Mouse (Mus musculus): ENCODE results near the gene Cacna1b.

Gene Cacna1b

GRCm38 (mm10) chr2:24763115-24763557, at the start of gene Cacna1b:
TSS of gene Cacna1b (minus strand) at chr2:24763152.
- DNase-seq (ENCODE audit: low spot score), result no peak

GRCm38 (mm10) chr2:24809746-24810145, 46.8 kb upstream of the Cacna1b start:
- DNase-seq (ENCODE audit: low spot score), result no peak

GRCm38 (mm10) chr2:24807691-24808090, 44.7 kb upstream of the Cacna1b start:
- DNase-seq (ENCODE audit: low spot score), result no peak

- no peak for DNase-seq (ENCODE audit: low spot score)
These were observed 44.1 kb upstream of the Cacna1b start for GRCm38 (mm10) chr2:24807036-24807435.

- DNase-seq (ENCODE audit: low spot score), result no peak
These were observed 43.2 kb upstream of the Cacna1b start for GRCm38 (mm10) chr2:24806143-24806542.

- no peak for DNase-seq (ENCODE audit: low spot score)
These were observed 42.7 kb upstream of the Cacna1b start for GRCm38 (mm10) chr2:24805621-24806020.

- no peak for DNase-seq (ENCODE audit: low spot score)
These were observed 34.0 kb upstream of the Cacna1b start for GRCm38 (mm10) chr2:24796833-24797457.

- no peak for DNase-seq (ENCODE audit: low spot score)
These were observed 24.3 kb upstream of the Cacna1b start for GRCm38 (mm10) chr2:24787250-24787649.

- DNase-seq (ENCODE audit: low spot score), result no peak
These were observed 18.3 kb upstream of the Cacna1b start for GRCm38 (mm10) chr2:24781253-24781652.

- no peak for DNase-seq (ENCODE audit: low spot score)
These were observed 13.9 kb upstream of the Cacna1b start for GRCm38 (mm10) chr2:24776831-24777230.

GRCm38 (mm10) chr2:24775951-24776587, 13.1 kb upstream of the Cacna1b start:
- DNase-seq (ENCODE audit: low spot score), result no peak

- DNase-seq (ENCODE audit: low spot score), result no peak
These were observed 11.9 kb upstream of the Cacna1b start for GRCm38 (mm10) chr2:24774832-24775231.

GRCm38 (mm10) chr2:24770861-24771260, 7.9 kb upstream of the Cacna1b start:
- DNase-seq (ENCODE audit: low spot score), result no peak

- DNase-seq (ENCODE audit: low spot score), result no peak
These were observed 449 bp downstream of the Cacna1b start for GRCm38 (mm10) chr2:24762446-24762960.

GRCm38 (mm10) chr2:24761923-24762445, 968 bp downstream of the Cacna1b start:
- peak; percentile 49 for DNase-seq (ENCODE audit: low spot score)

- DNase-seq (ENCODE audit: low spot score), result no peak
These were observed 7.7 kb downstream of the Cacna1b start for GRCm38 (mm10) chr2:24755276-24755675.

GRCm38 (mm10) chr2:24752599-24752998, 10.4 kb downstream of the Cacna1b start:
- no peak for DNase-seq (ENCODE audit: low spot score)

GRCm38 (mm10) chr2:24750051-24750450, 12.9 kb downstream of the Cacna1b start:
- DNase-seq (ENCODE audit: low spot score), result no peak

GRCm38 (mm10) chr2:24747878-24748277, 15.1 kb downstream of the Cacna1b start:
- DNase-seq (ENCODE audit: low spot score), result no peak

GRCm38 (mm10) chr2:24739701-24740100, 23.3 kb downstream of the Cacna1b start:
- DNase-seq (ENCODE audit: low spot score), result no peak

GRCm38 (mm10) chr2:24733157-24733556, 29.8 kb downstream of the Cacna1b start:
- no peak for DNase-seq (ENCODE audit: low spot score)

- no peak for DNase-seq (ENCODE audit: low spot score)
These were observed 37.1 kb downstream of the Cacna1b start for GRCm38 (mm10) chr2:24725865-24726264.

- no peak for DNase-seq (ENCODE audit: low spot score)
These were observed 43.1 kb downstream of the Cacna1b start for GRCm38 (mm10) chr2:24719645-24720379.
